27 mouse cellular contexts compared by ENCODE assay signal in genomic region chr6:124743647-124744046, GRCm38 (mm10). TPM values are rescaled to one million over a fixed set of nuclear protein-coding genes. Genes with fewer than 3 reads are reported as not detected.
A peak's percentile ranks its signal among the peaks of the same experiment; 100 is the strongest.
DNase-seq lines count a peak whose midpoint lies in the region; ATAC-seq and TF ChIP-seq lines count a peak whose summit lies in the region.
"Had no signal": no experiment of that assay in that cellular context is flagged by ENCODE, and none has a peak within 500 bp of the region (broad histone marks: within the 10 kb centered on the region; RNA-seq: fewer than 3 reads in every experiment).

No protein-coding gene starts in this region.

- peaks cover 39% of the 10 kb centered on the region for H3K4me1 ChIP-seq in heart, embryonic 12.5 days (replicated peaks)
- H3K4me1 ChIP-seq in stomach, postnatal 0 days (replicated peaks; ENCODE audit: control insufficient read depth, insufficient read depth) = peaks cover 3% of the 10 kb centered on the region; the same call in 1 of the 2 replicates

- no peak for TF ChIP-seq CTCF in stomach, postnatal 0 days (IDR thresholded peaks at IDR 0.05; ENCODE audit: low read depth)

- WGBS in heart, embryonic 12.5 days = 89% methylated on average over 8 of the region's 8 CpGs
- WGBS in stomach, postnatal 0 days = 91% methylated on average over 8 of the region's 8 CpGs

- no peak overlapping the region for H3K4me2 ChIP-seq in heart, embryonic 12.5 days
- H3K4me2 ChIP-seq in stomach, postnatal 0 days (replicated peaks; ENCODE audit: low read depth) = no peak overlapping the region
- H3K4me2 ChIP-seq: embryonic facial prominence, embryonic 15.5 days; forebrain, embryonic 15.5 days; heart, embryonic 15.5 days had no signal

- H3K27ac ChIP-seq in heart, embryonic 12.5 days (ENCODE audit: poor library complexity, severe bottlenecking) = no peak overlapping the region
- H3K27ac ChIP-seq in stomach, postnatal 0 days (replicated peaks) = no peak overlapping the region
- H3K27ac ChIP-seq: forebrain, embryonic 15.5 days; heart, embryonic 10.5 days; heart, embryonic 15.5 days had no signal

- H3K27me3 ChIP-seq in heart, embryonic 12.5 days (replicated peaks) = no peaks in the 10 kb centered on the region
- no peaks in the 10 kb centered on the region for H3K27me3 ChIP-seq in stomach, postnatal 0 days (ENCODE audit: control insufficient read depth, insufficient read depth, low read length)
- H3K27me3 ChIP-seq: embryonic facial prominence, embryonic 15.5 days; forebrain, embryonic 15.5 days; heart, embryonic 15.5 days had no signal

- TF ChIP-seq EP300 in stomach, postnatal 0 days (optimal IDR thresholded peaks at IDR 0.05) = no peak

- intact Hi-C loops in heart, postnatal 10 days (cut with DNase I) = loop anchor here (5.0 kb wide), 2 partner anchors 81 to 101 kb away; partner anchors contain the start of gene Lpcat3

- ATAC-seq in heart, embryonic 12.5 days (ENCODE audit: insufficient number of reproducible peaks, low FRiP score) = no peak
- no peak for ATAC-seq in stomach, postnatal 0 days (ENCODE audit: low FRiP score, low TSS enrichment)
- ATAC-seq: activated CD4-positive, CD25-positive, alpha-beta regulatory T cell, adult 4 months; CD4-positive, CD25-positive, alpha-beta regulatory T cell, adult 4 months; forebrain, embryonic 15.5 days; hindbrain, embryonic 16.5 days; inflammation-experienced regulatory T-cells, adult 6 months; intestine, postnatal 0 days had no signal

- DNase-seq in cerebellum, adult 11 months = peak; percentile 41
- no peak for DNase-seq in cerebellum, postnatal 36 days
- peak; percentile 94 for DNase-seq in heart, adult 11 months
- peak; percentile 66 for DNase-seq in cerebellum, adult 9-11 months
- no peak for DNase-seq in stomach, postnatal 0 days (ENCODE audit: low spot score)
- DNase-seq in heart, postnatal 10 days = no peak
- DNase-seq: adrenal gland, postnatal 14 days; B cell, adult 2 months; gastrocnemius, postnatal 36 days; heart, adult 18-20 months; kidney, adult 8-10 months had no signal

- peaks cover 54% of the 10 kb centered on the region for H3K36me3 ChIP-seq in heart, embryonic 12.5 days
- H3K36me3 ChIP-seq in stomach, postnatal 0 days (ENCODE audit: control insufficient read depth, insufficient read depth, low read length) = peaks cover 15% of the 10 kb centered on the region

- no peaks in the 10 kb centered on the region for H3K9me3 ChIP-seq in heart, embryonic 12.5 days (replicated peaks)
- no peaks in the 10 kb centered on the region for H3K9me3 ChIP-seq in stomach, postnatal 0 days (ENCODE audit: control insufficient read depth, low read length)
- H3K9me3 ChIP-seq: embryonic facial prominence, embryonic 15.5 days; forebrain, embryonic 15.5 days; G1E; heart, embryonic 10.5 days; heart, embryonic 15.5 days; hindbrain, embryonic 10.5 days had no signal

- no peak overlapping the region for H3K9ac ChIP-seq in heart, embryonic 12.5 days
- H3K9ac ChIP-seq in stomach, postnatal 0 days (ENCODE audit: low read length) = 0 out of 2 replicates have a peak overlapping the region, but pooled peaks have one; percentile 23
- H3K9ac ChIP-seq: embryonic facial prominence, embryonic 15.5 days; forebrain, embryonic 15.5 days; heart, embryonic 15.5 days had no signal

- no peak overlapping the region for H3K4me3 ChIP-seq in heart, embryonic 12.5 days
- H3K4me3 ChIP-seq in stomach, postnatal 0 days (ENCODE audit: low read depth, low read length) = no peak overlapping the region
- H3K4me3 ChIP-seq: embryonic facial prominence, embryonic 15.5 days; erythroblast, embryonic 14.5 days; forebrain, embryonic 15.5 days; heart, embryonic 10.5 days; heart, embryonic 15.5 days; hindbrain, embryonic 10.5 days had no signal

RNA-seq across cellular contexts. Expression of gene Grcc10, which starts 2.5 kb away (rescaled TPM):
- 352 and 365 TPM in 2 replicates for polyA plus RNA-seq in heart, embryonic 12.5 days (2016; fragmentation: Nextera tagmentation; extraction: Ambion mirVana)
- polyA plus RNA-seq in stomach, postnatal 0 days (2015; fragmentation: Nextera tagmentation; extraction: Ambion mirVana) = 292 and 310 TPM in 2 replicates
- total RNA-seq in heart, postnatal 10 days (2021) = 100 to 1,000 TPM; 322 to 335 TPM

RNA-seq across cellular contexts. Expression of gene Ptpn6, which starts 5.1 kb away (rescaled TPM):
- 4.4 and 4.9 TPM in 2 replicates for polyA plus RNA-seq in heart, embryonic 12.5 days (2016; fragmentation: Nextera tagmentation; extraction: Ambion mirVana)
- polyA plus RNA-seq in stomach, postnatal 0 days (2015; fragmentation: Nextera tagmentation; extraction: Ambion mirVana) = 13.1 and 15.8 TPM in 2 replicates
- total RNA-seq in heart, postnatal 10 days (2021) = 1 to 10 TPM; 5.0 to 6.0 TPM

RNA-seq across cellular contexts. Expression of gene Gm45234, which starts 12.2 kb away (rescaled TPM):
- polyA plus RNA-seq in heart, embryonic 12.5 days (2016; fragmentation: Nextera tagmentation; extraction: Ambion mirVana) = not detected in 2 replicates
- not detected in 2 replicates for polyA plus RNA-seq in stomach, postnatal 0 days (2015; fragmentation: Nextera tagmentation; extraction: Ambion mirVana)
- total RNA-seq in heart, postnatal 10 days (2021) = under 1 TPM in 1 of 2 experiments, not detected in 1; 0.98 TPM
- total RNA-seq: adrenal gland, adult 18-20 months; adrenal gland, postnatal 14 days; G1E; gastrocnemius, adult 8-10 months; heart, adult 18-20 months had no signal
- polyA plus RNA-seq: activated CD4-positive, CD25-positive, alpha-beta regulatory T cell, adult 4 months; embryonic facial prominence, embryonic 15.5 days; forebrain, embryonic 11.5 days; forebrain, embryonic 15.5 days; G1E; heart, embryonic 10.5 days; heart, embryonic 15.5 days; hindbrain, embryonic 10.5 days; hindbrain, embryonic 16.5 days; inflammation-experienced regulatory T-cells, adult 6 months; intestine, postnatal 0 days had no signal

RNA-seq across cellular contexts. Expression of gene Atn1, which starts 12.7 kb away (rescaled TPM):
- polyA plus RNA-seq in heart, embryonic 12.5 days (2016; fragmentation: Nextera tagmentation; extraction: Ambion mirVana) = 9.5 and 10.2 TPM in 2 replicates
- polyA plus RNA-seq in stomach, postnatal 0 days (2015; fragmentation: Nextera tagmentation; extraction: Ambion mirVana) = 6.6 and 6.9 TPM in 2 replicates
- 10 to 100 TPM; 59.4 to 59.7 TPM for total RNA-seq in heart, postnatal 10 days (2021)

RNA-seq across cellular contexts. Expression of gene Eno2, which starts 25.8 kb away (rescaled TPM):
- polyA plus RNA-seq in heart, embryonic 12.5 days (2016; fragmentation: Nextera tagmentation; extraction: Ambion mirVana) = 6.0 and 6.4 TPM in 2 replicates
- 4.3 and 5.1 TPM in 2 replicates for polyA plus RNA-seq in stomach, postnatal 0 days (2015; fragmentation: Nextera tagmentation; extraction: Ambion mirVana)
- 1 to 10 TPM; 3.4 to 3.7 TPM for total RNA-seq in heart, postnatal 10 days (2021)
- polyA plus RNA-seq: erythroblast, embryonic 14.5 days had no signal

Comparison
In these comparisons a context has a peak if more than half of its experiments do, and no peak if none do; other contexts are left out.
1. DNase-seq: peak in cerebellum, adult 11 months (single experiment), heart, adult 11 months (single experiment) and cerebellum, adult 9-11 months (single experiment); none in cerebellum, postnatal 36 days (0 of 2), stomach, postnatal 0 days (single experiment) and heart, postnatal 10 days (0 of 2).